Mouse (Mus musculus): ENCODE results near the gene Psmc1.

Psmc1 gene

DNA sequence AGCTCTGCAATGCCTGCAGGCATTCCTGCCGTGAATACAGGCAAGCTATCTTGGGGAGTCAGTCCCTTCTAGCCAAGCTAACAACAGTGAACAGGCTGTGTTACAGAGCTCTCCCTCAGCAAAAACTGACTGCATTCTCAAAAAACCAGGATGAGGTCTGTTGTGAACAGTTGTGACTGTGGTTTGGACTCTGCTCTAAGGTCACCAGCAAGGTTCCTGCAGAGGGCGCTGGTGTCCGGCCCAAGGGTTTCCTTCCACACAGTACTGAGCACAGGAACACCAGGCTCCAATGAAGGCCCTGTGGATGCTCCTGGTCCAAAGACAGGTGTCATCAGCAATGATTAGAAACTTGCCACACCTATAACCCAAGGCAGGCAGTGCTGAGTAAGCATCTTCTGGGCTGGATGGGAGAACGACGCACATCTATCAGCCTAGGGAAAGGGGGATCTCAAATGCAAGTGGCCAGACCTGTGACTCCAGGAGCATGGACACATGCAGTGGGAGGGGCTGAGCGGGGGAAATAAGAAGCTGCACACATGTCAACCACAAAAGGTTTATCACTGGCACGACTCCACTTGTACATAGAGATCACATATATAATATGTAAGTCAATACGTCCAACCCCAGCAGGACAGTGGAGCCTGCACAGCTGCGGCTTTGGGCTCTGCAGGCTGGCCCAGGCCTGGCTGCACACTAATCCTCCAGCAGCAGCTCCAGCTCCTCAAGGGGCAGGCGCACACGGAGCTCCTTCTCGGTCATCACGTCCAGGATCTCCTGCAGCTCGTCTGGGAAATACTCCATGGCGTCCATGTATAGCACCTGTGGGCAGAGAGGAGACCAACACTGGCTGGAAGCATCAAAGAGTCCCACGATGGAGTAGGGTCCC lies 15.2 kb downstream of the Psmc1 start:
- no peak for DNase-seq (ENCODE audit: low read depth, low spot score)

- peak; percentile 43 for DNase-seq (ENCODE audit: low read depth, low spot score)
These were observed 17.3 kb downstream of the Psmc1 start for GRCm38 (mm10) chr12:100126968-100127865.

- peak; percentile 88 for DNase-seq (ENCODE audit: low read depth, low spot score)
These were observed 18.0 kb downstream of the Psmc1 start for GRCm38 (mm10) chr12:100127866-100128480.

DNA sequence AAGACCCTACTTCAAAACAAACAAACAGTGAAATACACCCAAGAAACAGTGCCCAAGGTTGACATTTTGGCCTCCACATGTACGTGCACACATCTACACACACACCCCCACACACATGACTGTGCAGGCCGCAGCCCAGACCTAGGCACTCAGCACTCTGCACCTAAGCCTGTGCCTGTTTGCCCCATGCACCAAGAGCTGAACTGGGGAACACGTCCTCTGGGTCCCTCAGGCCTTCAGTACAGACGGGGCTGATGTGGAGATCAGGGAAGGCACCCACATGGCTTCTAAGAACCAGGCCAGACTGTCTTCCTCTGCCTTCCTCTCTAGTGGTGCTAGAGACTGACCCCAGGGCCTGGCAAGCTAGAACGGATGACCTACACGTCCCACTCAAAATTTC lies 18.6 kb downstream of the Psmc1 start:
- DNase-seq (ENCODE audit: low read depth, low spot score), result no peak

DNA sequence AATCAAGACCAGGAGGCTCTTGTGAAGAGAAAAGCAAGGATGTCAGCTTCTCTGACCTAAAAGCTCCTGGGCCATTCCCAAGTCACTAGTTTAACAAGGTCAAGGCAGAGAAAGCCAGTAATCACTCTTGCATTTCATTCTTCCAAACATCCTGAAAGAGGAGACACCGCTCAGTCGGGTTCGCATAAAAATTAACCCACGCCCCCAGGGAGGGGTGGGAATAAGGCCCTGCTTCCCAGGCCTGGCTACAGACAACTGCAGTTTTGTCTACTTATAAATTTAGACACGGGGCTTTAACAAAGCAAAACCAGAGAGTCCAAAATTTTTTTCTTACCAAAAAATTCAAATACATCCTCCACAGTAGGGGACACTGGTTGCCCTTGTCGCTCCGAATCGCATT lies 19.0 kb downstream of the Psmc1 start:
- no peak for DNase-seq (ENCODE audit: low read depth, low spot score)

GRCm38 (mm10) chr12:100131167-100131566 lies 21.2 kb downstream of the Psmc1 start:
- DNase-seq (ENCODE audit: low read depth, low spot score), result no peak

- peak; percentile 90 for DNase-seq (ENCODE audit: low read depth, low spot score)
These were observed 21.7 kb downstream of the Psmc1 start for GRCm38 (mm10) chr12:100131655-100132054.

DNA sequence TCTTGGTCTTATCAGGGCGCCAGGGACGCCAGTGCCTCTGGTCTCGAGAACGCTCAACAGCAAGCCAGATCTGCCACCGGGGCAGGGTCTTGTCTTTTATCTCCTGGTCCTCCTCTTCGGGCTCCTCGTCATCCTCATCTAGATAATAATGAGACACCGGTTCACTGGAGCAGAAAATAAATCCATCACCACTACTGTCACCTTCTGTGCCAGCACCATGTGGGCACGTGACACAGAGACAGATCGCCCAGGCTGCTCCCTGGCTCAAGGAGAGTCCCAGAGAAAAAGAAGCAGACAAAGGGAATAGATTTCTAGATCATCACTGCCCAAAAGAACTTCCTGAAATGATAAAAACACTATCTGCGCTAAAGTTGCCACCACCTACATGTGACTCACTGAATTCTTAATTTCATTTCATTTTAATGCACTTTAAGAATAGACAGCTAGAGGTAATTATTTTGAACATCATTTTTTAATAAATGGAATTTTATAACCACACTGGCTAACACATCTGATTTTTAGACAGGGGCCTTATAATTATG lies 24.5 kb downstream of the Psmc1 start:
- DNase-seq (ENCODE audit: low read depth, low spot score), result peak; percentile 55

- no peak for DNase-seq (ENCODE audit: low read depth, low spot score)
These were observed 25.2 kb downstream of the Psmc1 start for GRCm38 (mm10) chr12:100135117-100135516.

GRCm38 (mm10) chr12:100142848-100143523 lies 33.0 kb downstream of the Psmc1 start:
- no peak for DNase-seq (ENCODE audit: low read depth, low spot score)

DNA sequence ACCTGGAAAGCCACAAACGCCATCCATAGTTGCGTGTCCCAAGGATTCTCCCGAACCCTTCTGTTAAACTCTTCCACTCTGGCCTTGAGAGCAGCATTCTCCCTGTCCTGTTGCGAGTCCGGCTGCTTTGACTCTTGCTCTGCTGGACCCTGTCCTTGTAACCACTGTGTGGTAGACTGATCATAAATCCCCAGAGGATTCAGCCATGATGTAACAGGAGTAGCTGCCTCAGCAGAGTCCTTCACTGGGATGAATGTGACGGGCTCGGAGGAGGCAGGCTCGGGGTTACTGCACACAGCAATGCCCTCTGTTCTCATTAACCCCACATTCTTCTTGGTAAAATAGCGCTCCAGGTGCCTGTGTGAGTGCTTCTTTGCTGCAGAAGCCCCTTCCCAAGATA lies 33.8 kb downstream of the Psmc1 start:
- DNase-seq (ENCODE audit: low read depth, low spot score), result no peak

DNA sequence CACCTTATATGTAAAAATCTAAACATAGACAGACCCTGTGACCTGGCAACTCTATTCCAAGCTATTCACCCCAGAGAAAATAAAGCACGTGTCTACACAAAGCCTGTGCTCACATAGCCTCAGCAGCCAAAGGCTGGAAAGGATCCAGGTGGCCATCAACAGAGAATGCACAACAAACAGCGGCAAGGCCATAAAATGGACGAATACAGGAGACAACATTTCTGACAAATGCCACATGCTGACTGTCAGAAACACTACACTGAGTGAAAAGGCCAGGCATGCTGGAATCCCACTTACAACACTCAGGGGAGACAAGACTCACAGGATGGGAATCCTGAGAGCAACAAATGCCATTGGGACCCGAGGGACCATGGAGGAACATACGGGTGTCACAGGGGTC lies 34.3 kb downstream of the Psmc1 start:
- DNase-seq (ENCODE audit: low read depth, low spot score), result peak; percentile 56

DNA sequence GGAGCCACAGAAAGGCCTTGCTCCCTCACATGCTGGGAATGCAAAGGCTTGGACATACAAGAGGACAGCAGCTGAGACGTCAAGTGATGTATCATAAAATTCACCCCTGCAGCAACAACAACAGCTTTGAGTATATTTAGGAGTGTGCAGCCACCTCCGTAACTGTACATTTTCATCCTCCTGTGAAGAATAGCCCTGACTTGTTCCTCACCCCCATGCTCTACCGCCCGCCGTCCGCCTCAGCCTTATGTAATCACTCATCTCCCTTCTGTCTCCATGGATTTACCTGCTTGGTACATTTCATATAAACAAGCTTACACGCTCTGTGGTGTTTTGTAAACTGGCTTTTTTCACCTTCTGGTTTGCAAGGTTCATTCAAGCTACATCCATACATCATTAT lies 42.5 kb downstream of the Psmc1 start:
- DNase-seq (ENCODE audit: low read depth, low spot score), result peak; percentile 60

DNA sequence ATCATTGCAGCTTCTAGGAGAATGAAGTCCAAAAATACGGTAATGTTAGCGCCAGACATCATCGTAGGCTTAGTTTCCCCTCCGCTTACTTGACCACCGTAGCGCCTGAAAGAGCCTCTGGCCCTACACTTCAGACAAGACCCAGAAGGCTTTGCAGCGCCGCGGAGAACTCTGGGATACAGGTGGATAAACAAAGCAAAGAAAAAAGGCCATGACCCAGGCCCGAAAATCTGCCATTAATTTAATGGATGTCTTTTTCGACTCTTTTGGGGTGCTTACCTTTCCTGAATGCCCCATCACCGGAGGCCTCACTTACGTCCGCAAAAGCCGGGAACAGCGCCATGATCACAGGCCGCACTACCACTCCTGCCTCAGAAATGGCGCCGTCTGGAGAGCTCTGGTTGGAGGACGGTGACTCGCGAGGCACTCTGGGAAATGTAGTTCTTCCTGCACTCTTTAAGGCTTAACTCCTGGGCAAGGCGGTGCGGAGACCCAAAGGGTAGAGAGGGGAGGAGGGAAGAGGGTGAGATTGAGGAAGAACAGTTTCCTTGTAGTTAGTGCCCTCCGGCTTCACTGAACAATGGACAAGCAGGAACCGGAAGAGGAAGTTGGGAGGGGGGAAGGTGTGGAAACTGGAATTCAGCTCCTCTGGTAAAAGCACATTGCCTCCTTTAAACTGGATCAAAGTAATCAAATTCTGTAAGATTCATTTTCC lies 49.5 kb downstream of the Psmc1 start, which contains the start of gene Nrde2:
Nrde2 (minus strand) TSS at position 393 of the 715 bp plus-strand sequence.
- DNase-seq (ENCODE audit: low read depth, low spot score), result peak; percentile 98

GRCm38 (mm10) chr12:100164991-100165500 lies 55.1 kb downstream of the Psmc1 start:
- no peak for DNase-seq (ENCODE audit: low read depth, low spot score)

GRCm38 (mm10) chr12:100166177-100166576 lies 56.2 kb downstream of the Psmc1 start:
- peak; percentile 90 for DNase-seq (ENCODE audit: low read depth, low spot score)

- peak; percentile 58 for DNase-seq (ENCODE audit: low read depth, low spot score)
These were observed 57.0 kb downstream of the Psmc1 start for GRCm38 (mm10) chr12:100166939-100167338.

DNA sequence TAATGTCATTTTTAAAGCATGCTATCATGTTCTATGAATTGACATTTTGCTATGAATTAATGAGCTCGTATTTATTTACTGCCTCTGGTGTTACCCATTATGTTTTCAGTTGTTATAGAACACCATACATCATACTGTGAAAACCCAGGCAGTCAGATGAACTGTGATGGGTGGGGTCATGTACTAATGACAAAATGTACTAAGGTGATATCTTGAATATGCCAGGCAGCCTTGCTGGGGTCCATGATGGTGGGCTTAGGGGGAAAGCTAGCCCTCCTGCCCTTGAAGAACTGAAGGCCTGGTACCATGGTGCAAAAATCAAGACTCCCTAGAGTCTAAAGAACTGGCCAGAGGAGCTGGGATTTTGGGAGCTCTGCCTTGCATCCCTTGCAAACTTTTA lies 57.5 kb downstream of the Psmc1 start:
- DNase-seq (ENCODE audit: low read depth, low spot score), result no peak

DNA sequence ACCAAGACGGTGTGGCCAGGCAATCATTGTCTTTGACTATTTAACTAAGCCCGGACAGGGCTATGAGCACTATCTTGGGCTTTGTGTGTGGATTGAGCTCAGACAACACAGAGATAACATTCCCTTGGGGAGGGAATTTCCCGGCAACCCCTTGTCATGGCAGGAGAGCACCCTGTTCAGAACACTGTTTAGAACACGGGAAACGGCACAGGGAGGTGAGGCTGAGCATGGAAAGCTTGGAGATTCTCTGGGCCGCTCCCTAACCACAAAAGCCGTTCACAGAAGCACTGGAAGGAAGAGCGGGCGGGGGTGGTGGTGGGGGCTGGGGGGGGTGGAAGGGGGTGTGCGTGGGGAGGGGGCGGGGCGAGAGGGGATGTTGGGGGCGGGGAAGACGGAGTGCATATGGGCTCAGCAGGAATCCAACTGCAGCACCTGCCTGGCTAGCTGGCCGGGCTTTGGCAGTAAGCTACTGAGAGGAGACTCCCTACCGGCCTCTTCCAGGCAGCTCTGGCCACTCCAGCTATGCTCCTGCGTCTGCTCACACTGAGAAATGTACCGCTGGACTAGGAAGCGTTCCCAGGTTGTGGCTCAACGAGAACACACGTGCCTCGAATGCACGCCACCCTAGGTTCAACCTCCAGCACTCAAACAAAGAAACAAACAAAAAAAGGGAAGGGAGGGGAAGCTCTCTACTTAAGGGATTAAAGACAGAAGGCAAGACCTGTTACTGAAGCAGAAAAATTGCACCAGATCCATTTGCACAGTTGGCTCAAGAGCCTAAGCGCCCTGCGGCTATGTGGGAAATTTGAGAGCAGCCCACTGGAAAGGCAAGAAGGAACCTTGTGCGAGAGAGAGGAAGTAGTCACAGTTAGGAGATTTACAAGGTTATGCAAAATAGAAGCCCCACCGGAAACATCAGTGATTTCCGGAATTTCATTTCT lies 58.2 kb downstream of the Psmc1 start:
- peak; percentile 91 for DNase-seq (ENCODE audit: low read depth, low spot score)

Data from brain, adult 2 months (tissue).